Mouse (Mus musculus) ES-E14 (cell line): Measurements from ENCODE around the gene Kirrel3.

ENCODE experiments used
- HCFC1 ChIP-seq: IDR thresholded peaks from 2 replicates; pipeline ENCODE4 v1.6.1; 2012; ENCODE audit warnings: low read length, inconsistent platforms, borderline replicate concordance; ENCODE audit not compliant: insufficient read depth
- ZC3H11A ChIP-seq: IDR thresholded peaks from 2 replicates; pipeline ENCODE4 v1.6.1; 2012; ENCODE audit warnings: low read depth, mild to moderate bottlenecking, inconsistent platforms, low read length, borderline replicate concordance

DNA sequence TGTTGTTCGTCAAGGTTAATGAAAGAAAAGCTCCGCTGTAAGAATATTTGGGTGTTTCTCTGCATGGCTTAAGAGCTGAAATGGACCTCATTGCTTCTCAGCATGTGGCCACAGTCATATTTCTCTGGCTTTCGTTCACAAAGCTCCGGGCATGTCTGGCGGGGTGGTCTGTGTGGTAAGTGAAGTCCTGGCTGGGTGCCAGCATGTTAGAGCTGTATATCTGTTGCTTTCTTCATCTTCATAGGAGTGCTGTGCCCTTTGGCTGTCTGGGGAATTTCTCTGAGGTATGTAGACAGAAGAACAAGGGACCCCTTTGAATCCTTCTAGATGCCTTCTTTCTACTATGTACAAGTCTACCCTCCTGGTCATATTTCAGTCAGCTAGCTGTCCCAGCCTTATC, 137.8 kb downstream of the Kirrel3 start:
- no peak for TF ChIP-seq HCFC1
- no peak for TF ChIP-seq ZC3H11A
